Mouse (Mus musculus) E14TG2a.4 (cell line): ENCODE measurements around the gene Pigl.

Experiments used
- CTCF ChIP-seq: conservative IDR thresholded peaks from 2 replicates; pipeline ENCODE4 v1.5.1; 2014; ENCODE audit warnings: low read length
- NANOG ChIP-seq: IDR thresholded peaks from 2 replicates; pipeline ENCODE4 v1.6.1; 2014; ENCODE audit warnings: borderline replicate concordance, low read length, mixed read lengths
- POU5F1 ChIP-seq: IDR thresholded peaks from 2 replicates; pipeline ENCODE4 v1.6.1; 2014; ENCODE audit warnings: low read length, borderline replicate concordance

GRCm38 (mm10) chr11:62448971-62449370 is 9.3 kb upstream of the Pigl start:
- no peak for TF ChIP-seq CTCF
- no peak for TF ChIP-seq NANOG
- no peak for TF ChIP-seq POU5F1
